ENCODE assay signal across 8 mouse cellular contexts in genomic region chr6:112197445-112197844, GRCm38 (mm10).
A peak's percentile ranks its signal among the peaks of the same experiment; 100 is the strongest.
DNase-seq lines count a peak whose midpoint lies in the region; ATAC-seq and TF ChIP-seq lines count a peak whose summit lies in the region.

No protein-coding gene starts in this region.

- peak overlapping the region; percentile 39 for H3K4me2 ChIP-seq in forebrain, embryonic 13.5 days
- peak overlapping the region; percentile 53 for H3K4me2 ChIP-seq in heart, postnatal 0 days (ENCODE audit: low read depth, low read length)
- H3K4me2 ChIP-seq in liver, postnatal 0 days (ENCODE audit: low read depth, low read length) = no peak overlapping the region
- H3K4me2 ChIP-seq in neural tube, embryonic 15.5 days = peak overlapping the region; percentile 53

- WGBS in forebrain, embryonic 13.5 days = 10% methylated on average over 16 of the region's 16 CpGs
- 8% methylated on average over 16 of the region's 16 CpGs for WGBS in heart, postnatal 0 days
- WGBS in liver, postnatal 0 days (ENCODE audit: insufficient replicate concordance) = 9% methylated on average over 16 of the region's 16 CpGs
- WGBS in neural tube, embryonic 15.5 days = 8% methylated on average over 16 of the region's 16 CpGs

- no peak overlapping the region for H3K27ac ChIP-seq in forebrain, embryonic 13.5 days
- no peak overlapping the region for H3K27ac ChIP-seq in heart, postnatal 0 days (ENCODE audit: low read depth)
- H3K27ac ChIP-seq in liver, postnatal 0 days (ENCODE audit: low read depth) = no peak overlapping the region
- H3K27ac ChIP-seq in neural tube, embryonic 15.5 days (replicated peaks) = no peak overlapping the region

- peak; percentile 85 for ATAC-seq in forebrain, embryonic 13.5 days
- ATAC-seq in heart, postnatal 0 days (ENCODE audit: insufficient read depth, low read depth) = peak; percentile 84
- ATAC-seq in liver, postnatal 0 days = 0 out of 2 replicates have a peak, but pooled peaks have one; percentile 27
- peak; percentile 77 for ATAC-seq in neural tube, embryonic 15.5 days (ENCODE audit: low FRiP score)

- peak; percentile 89 for TF ChIP-seq CTCF in E14TG2a.4 (conservative IDR thresholded peaks at IDR 0.05; ENCODE audit: low read length)
- TF ChIP-seq CTCF in heart, postnatal 0 days (IDR thresholded peaks at IDR 0.05; ENCODE audit: low read depth) = peak; percentile 92
- peak; percentile 79 for TF ChIP-seq CTCF in liver, postnatal 0 days (IDR thresholded peaks at IDR 0.05; ENCODE audit: low read depth)

- peaks cover 41% of the 10 kb centered on the region for H3K27me3 ChIP-seq in E14TG2a.4 (ENCODE audit: insufficient read depth, low read length)
- no peaks in the 10 kb centered on the region for H3K27me3 ChIP-seq in forebrain, embryonic 13.5 days
- no peaks in the 10 kb centered on the region for H3K27me3 ChIP-seq in heart, postnatal 0 days (ENCODE audit: control insufficient read depth, insufficient read depth, low read length)
- no peaks in the 10 kb centered on the region for H3K27me3 ChIP-seq in liver, postnatal 0 days (ENCODE audit: insufficient read depth, low read length)
- H3K27me3 ChIP-seq in neural tube, embryonic 15.5 days (replicated peaks) = no peaks in the 10 kb centered on the region

- peaks cover 6% of the 10 kb centered on the region for H3K4me1 ChIP-seq in E14TG2a.4 (replicated peaks; ENCODE audit: low read depth, low read length)
- peaks cover 2% of the 10 kb centered on the region for H3K4me1 ChIP-seq in forebrain, embryonic 13.5 days
- H3K4me1 ChIP-seq in heart, postnatal 0 days (ENCODE audit: control insufficient read depth, insufficient read depth) = no peaks in the 10 kb centered on the region
- no peaks in the 10 kb centered on the region for H3K4me1 ChIP-seq in liver, postnatal 0 days (ENCODE audit: insufficient read depth)
- peaks cover 8% of the 10 kb centered on the region for H3K4me1 ChIP-seq in neural tube, embryonic 15.5 days

- peaks cover 10% of the 10 kb centered on the region for H3K9me3 ChIP-seq in E14TG2a.4 (ENCODE audit: low read length)
- H3K9me3 ChIP-seq in forebrain, embryonic 13.5 days (replicated peaks) = no peaks in the 10 kb centered on the region
- H3K9me3 ChIP-seq in heart, postnatal 0 days (replicated peaks; ENCODE audit: control insufficient read depth, low read length) = no peaks in the 10 kb centered on the region
- no peaks in the 10 kb centered on the region for H3K9me3 ChIP-seq in liver, postnatal 0 days (ENCODE audit: low read length)
- H3K9me3 ChIP-seq in neural tube, embryonic 15.5 days (replicated peaks) = no peaks in the 10 kb centered on the region

- no peak overlapping the region for H3K9ac ChIP-seq in forebrain, embryonic 13.5 days
- H3K9ac ChIP-seq in heart, postnatal 0 days (replicated peaks; ENCODE audit: low read depth, low read length) = no peak overlapping the region
- H3K9ac ChIP-seq in liver, postnatal 0 days (replicated peaks) = no peak overlapping the region
- H3K9ac ChIP-seq in neural tube, embryonic 15.5 days (replicated peaks) = no peak overlapping the region

- peak; percentile 39 for DNase-seq in c-Kit-positive CD71-positive TER-119-positive erythroid progenitor cells, embryonic 14.5 days (ENCODE audit: low spot score)
- DNase-seq in heart, postnatal 0 days (ENCODE audit: low spot score) = peak; percentile 82
- peak; percentile 83 to 89 for DNase-seq in kidney, postnatal 36 days
- peak; percentile 73 for DNase-seq in liver, postnatal 0 days
- DNase-seq in thymus, adult 18-20 months = peak; percentile 52 to 60

- no peaks in the 10 kb centered on the region for H3K36me3 ChIP-seq in E14TG2a.4 (ENCODE audit: insufficient read depth, low read length)
- no peaks in the 10 kb centered on the region for H3K36me3 ChIP-seq in forebrain, embryonic 13.5 days (ENCODE audit: poor library complexity, severe bottlenecking)
- H3K36me3 ChIP-seq in heart, postnatal 0 days (replicated peaks; ENCODE audit: control insufficient read depth, insufficient read depth, low read length) = no peaks in the 10 kb centered on the region
- H3K36me3 ChIP-seq in liver, postnatal 0 days (replicated peaks; ENCODE audit: insufficient read depth, low read length) = no peaks in the 10 kb centered on the region
- no peaks in the 10 kb centered on the region for H3K36me3 ChIP-seq in neural tube, embryonic 15.5 days

- H3K4me3 ChIP-seq in E14TG2a.4 (replicated peaks; ENCODE audit: low read length) = no peak overlapping the region
- H3K4me3 ChIP-seq in forebrain, embryonic 13.5 days = no peak overlapping the region
- H3K4me3 ChIP-seq in heart, postnatal 0 days (ENCODE audit: low read depth, low read length) = peak overlapping the region; percentile 14; the same call in 1 of the 2 replicates
- no peak overlapping the region for H3K4me3 ChIP-seq in liver, postnatal 0 days (ENCODE audit: low read depth, low read length)
- H3K4me3 ChIP-seq in neural tube, embryonic 15.5 days (replicated peaks) = peak overlapping the region; percentile 29

- no peak for TF ChIP-seq EP300 in heart, postnatal 0 days (IDR thresholded peaks at IDR 0.05; ENCODE audit: low read depth)
- no peak for TF ChIP-seq EP300 in liver, postnatal 0 days (IDR thresholded peaks at IDR 0.05; ENCODE audit: low read depth)

Comparison
In these comparisons a context has a peak if more than half of its experiments do, and no peak if none do; other contexts are left out.
1. H3K4me3 ChIP-seq: peak in heart, postnatal 0 days (single experiment) and neural tube, embryonic 15.5 days (single experiment); none in E14TG2a.4 (single experiment), forebrain, embryonic 13.5 days (single experiment) and liver, postnatal 0 days (single experiment).
2. ATAC-seq: peak in every context shown above with its lines; median percentile 85 in forebrain, embryonic 13.5 days; 84 in heart, postnatal 0 days; 77 in neural tube, embryonic 15.5 days; 27 in liver, postnatal 0 days.
3. Peak in every context shown above with its lines, with median percentiles within 50 percentile points of each other: CTCF ChIP-seq and DNase-seq.